Mouse (Mus musculus) cerebellum, adult 18-20 months (tissue): Measurements from ENCODE around the gene Psmd13.
A peak's percentile ranks its signal among the peaks of the same experiment; 100 is the strongest.

ENCODE experiments used
- DNase-seq, 2 experiments: peaks; one replicate each; pipeline ENCODE4 v3.0.0; 2021

Psmd13 gene

GRCm38 (mm10) chr7:140881696-140882468 is at the start of gene Psmd13, which contains the start of gene Sirt3:
Gene Psmd13 (plus strand): TSS chr7:140881968.
Gene Sirt3 (minus strand): TSS chr7:140882309.
- peak; percentile 94 to 96 for DNase-seq

DNA sequence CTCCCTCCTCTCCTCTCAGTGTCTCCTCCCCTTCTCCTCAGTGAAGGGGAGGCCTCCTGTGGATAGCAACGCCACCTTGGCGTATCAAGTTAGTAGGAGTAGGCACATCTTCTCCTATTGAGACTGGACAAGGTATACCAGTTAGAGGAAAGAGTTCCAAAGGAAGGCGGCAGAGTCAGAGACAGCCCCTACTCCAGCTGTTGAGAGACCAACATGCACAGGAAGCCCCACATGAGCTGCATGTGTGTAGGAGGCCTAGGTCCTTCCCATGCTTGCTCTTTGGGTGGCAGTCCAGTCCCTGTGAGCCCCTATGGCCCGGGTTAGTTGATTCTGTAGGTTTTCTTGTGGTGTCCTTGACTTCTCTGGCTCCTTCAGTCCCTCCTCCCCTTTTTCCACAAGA is 48.4 kb upstream of the Psmd13 start:
- no peak for DNase-seq

DNA sequence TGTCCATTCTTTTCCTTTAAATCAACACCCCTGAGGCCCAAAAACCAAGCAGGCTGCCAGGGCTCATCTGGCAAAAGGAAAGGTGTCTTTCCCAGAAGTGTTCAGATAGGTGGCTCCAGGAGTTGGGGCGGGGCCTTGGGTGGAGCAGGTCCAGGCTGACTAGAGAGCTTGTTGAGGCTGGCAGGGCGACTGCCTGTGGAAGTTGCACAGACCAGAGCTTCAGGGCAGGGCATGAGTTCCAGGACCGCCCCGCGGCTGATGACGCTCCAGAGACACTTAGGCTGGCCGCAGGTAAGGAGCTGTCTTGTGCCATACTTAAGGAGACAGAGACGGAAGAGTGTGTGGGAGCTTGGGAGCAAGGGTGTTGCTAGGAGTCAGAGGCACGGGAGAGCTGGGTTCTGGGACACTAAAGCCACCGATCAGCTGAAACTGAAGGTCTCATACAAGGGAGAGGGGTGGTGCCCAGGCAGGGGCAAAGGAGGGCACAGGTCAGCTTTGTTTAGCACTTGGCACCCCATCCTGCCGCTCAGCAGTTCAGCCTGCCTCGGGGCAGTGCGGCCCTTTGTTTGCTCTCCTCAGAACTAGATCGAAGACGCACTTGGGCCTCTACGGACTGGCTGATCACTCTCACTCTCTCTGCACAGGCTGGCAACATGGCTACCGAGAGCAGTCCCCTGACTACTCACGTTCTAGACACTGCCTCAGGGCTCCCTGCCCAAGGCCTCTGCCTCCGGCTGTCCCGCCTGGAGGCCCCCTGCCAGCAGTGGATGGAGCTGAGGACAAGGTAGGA is 46.6 kb upstream of the Psmd13 start, which contains the start of gene Urah:
Gene Urah (plus strand): TSS at position 51 of the 790 bp plus-strand sequence.
- DNase-seq: no peak

- no peak for DNase-seq
These were observed 46.0 kb upstream of the Psmd13 start for GRCm38 (mm10) chr7:140835758-140836087.

- DNase-seq: no peak
These were observed 45.3 kb upstream of the Psmd13 start for GRCm38 (mm10) chr7:140836243-140837115.

DNA sequence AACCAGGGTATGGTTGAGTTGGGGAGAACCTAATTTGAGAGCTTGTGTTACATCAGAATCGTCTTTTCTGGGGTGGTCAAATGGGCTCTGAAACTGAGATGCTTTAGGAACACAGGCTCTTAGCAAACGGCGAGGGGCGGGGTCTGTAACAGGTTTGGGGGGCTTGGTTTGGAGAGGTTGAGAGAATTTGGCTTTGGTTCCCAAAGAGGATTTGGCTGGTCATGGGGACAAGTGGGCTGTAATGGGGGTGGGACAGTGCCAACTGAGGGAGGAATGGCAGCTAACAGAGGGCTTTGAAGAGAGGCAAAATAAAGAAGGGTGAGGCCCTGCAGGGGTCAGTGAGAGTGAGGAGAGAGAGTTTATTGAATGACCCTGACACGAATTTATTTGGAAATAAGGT is 42.2 kb upstream of the Psmd13 start:
- no peak for DNase-seq

DNA sequence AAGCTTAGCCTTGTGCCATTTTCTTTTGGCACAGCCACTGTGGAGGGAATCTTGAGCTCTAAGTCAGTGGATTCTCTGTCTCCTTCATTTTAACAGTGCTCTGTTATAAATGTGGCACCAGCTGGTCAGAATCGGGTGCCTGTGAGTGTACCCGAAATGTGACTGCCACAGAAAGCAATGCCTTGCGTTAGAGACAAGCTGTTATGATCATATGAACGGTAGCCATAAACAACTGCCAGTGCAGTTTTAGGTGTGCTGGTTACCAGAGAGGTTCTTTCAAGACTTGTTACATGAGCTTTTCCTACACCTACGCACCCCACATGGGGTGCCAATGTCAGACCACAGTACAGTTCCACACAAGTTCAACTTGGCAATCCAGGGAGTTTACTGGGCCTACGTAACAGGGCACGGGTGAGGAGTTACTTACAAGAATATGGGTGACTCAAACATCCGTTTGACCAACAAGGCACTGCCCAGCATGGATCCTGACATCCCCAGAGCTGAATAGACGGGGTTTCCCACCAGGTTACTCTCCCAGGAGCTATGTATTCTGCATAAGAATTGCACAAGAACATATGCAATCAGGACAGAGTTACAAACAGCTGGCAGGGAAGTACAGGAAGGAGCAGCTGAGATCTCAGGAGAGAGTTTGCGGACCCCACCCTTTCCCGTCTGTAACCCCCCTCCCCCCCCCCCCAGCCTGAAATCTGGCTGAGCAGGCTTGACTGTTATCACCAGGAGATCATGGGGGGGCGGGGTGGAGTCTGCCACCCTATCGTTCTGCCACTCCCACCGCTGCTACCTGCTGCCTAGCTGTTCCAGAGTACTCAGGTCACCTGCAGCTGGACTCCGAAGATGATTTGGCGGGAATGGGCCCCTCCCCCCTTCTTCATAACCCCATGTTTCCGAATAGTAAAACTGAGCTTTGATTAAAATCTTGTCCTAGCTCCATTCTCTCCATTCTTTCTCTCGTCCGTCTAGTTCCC is 40.7 kb upstream of the Psmd13 start:
- no peak for DNase-seq

DNA sequence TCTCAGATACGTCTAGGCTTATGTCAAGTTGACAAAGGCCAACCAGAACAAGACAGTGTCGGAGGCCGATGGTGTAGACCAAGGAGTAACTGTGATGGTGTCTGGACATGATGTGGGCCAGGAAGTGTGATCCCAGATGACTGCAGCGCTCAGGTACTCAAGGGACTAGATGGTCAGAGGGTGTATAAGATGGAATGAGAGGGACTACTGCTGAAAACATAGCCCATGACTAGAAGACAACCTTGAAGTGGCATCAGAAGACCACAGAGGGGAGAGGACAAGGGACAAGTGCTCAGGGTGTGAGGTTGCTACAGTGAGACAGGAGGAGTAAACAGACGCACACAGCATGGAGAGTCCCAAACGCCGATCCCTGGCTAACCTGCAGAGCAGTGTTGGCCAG is 38.0 kb upstream of the Psmd13 start:
- no peak for DNase-seq

- DNase-seq: peak; percentile 90 to 92
These were observed 36.7 kb upstream of the Psmd13 start, which contains the start of gene Scgb1c1 for GRCm38 (mm10) chr7:140844905-140845665. Gene Scgb1c1 (plus strand): TSS chr7:140845547.

GRCm38 (mm10) chr7:140845683-140846082 is 36.1 kb upstream of the Psmd13 start:
- DNase-seq: no peak

DNA sequence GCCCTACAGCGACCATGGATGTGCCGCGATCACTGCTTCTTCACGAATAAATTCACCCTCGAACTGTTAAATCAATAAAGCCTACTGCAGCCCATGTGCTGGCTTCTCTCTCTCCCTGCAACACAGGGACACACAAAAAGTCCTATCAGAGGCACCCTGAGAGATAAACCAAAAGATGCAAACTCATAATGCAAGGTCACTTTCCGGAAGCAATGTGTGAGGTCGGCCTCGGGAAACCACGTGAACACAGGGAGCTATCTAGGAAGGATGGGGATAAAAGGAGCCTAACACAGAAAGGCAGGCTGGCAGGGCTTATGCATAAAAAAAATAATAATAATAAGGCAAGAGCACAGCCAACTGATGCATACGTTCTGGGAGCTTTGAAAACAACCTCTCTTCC is 35.1 kb upstream of the Psmd13 start:
- no peak for DNase-seq

GRCm38 (mm10) chr7:140847755-140848580 is 33.8 kb upstream of the Psmd13 start, which contains the start of gene Odf3:
Gene Odf3 (plus strand): TSS chr7:140847805.
- DNase-seq: no peak

- DNase-seq: no peak
These were observed 33.2 kb upstream of the Psmd13 start for GRCm38 (mm10) chr7:140848591-140848990.

GRCm38 (mm10) chr7:140851916-140852315 is 29.9 kb upstream of the Psmd13 start:
- DNase-seq: no peak

DNA sequence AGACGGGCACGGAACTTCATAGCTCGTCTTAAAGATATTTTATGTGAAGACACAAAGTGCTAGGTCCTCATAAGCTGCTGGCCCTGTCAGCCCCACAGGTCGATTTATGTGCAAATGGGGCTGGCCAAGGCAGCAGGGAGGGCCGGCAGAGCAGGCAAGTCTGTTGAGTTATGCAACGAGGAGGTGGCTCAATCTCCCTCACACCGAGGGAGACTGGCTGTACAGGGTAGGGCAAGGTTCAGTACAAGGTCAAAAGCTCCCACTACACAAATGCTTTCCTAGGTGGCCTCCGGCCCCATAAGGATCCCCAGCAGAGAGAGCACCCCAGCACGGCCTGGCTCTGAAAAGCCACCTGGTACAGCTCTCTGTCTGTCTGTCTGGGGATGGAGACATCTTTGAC is 28.4 kb upstream of the Psmd13 start:
- DNase-seq: no peak

- DNase-seq: no peak
These were observed 27.3 kb upstream of the Psmd13 start for GRCm38 (mm10) chr7:140854483-140854882.

GRCm38 (mm10) chr7:140855181-140855580 is 26.6 kb upstream of the Psmd13 start:
- DNase-seq: no peak

GRCm38 (mm10) chr7:140855860-140856784 is 25.6 kb upstream of the Psmd13 start, which contains the start of gene Gm45785:
Gene Gm45785 (minus strand): TSS chr7:140856331.
- peak; percentile 82 to 90 for DNase-seq
